Mouse (Mus musculus): ENCODE measurements around the gene Dohh. TPM values are rescaled to one million over a fixed set of nuclear protein-coding genes. Genes with fewer than 3 reads are reported as not detected.

Gene Dohh
- total and polyA plus RNA-seq, 2 experiments from 2014 or later: 95.8 to 132 TPM

DNA sequence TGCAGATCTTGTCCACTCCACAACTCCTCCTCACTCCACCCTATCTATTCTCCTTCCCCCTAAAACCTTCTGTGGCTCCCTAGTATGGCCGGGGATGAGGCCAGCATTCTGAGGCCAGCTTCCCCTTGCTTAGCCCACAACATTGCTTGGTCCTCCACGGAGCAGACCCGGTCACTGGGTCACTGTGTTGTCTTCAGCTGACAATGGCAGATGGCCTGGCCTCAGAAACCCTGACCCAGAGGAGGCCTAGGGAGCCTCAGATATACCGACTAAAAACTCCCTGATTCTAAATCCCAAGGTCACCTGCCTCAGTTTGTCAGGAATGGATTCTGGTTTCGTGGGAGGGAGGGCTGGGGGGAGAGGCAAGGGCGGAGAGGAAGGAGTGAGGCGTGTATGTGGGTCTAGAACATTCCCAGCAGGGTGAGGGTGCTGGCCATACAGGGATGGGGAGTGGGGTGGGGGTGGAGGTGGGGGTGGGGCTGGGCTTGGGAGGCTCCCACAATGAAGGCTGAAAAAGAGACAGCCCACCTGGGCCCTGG, 18.1 kb downstream of the Dohh start:
- Histone ChIP-seq H3K4me3 (ENCODE audit: low read depth, low read length) (no peak overlapping the region), H3K9me3 (ENCODE audit: low read length) (no peaks in the 10 kb centered on the region), H3K4me2 (ENCODE audit: low read depth, low read length, poor library complexity, severe bottlenecking) (no peak overlapping the region), H3K27ac (ENCODE audit: low read depth, low read length) (peak overlapping the region; percentile 47; the same call in 1 of the 2 replicates), H3K4me1 (ENCODE audit: insufficient read depth, low read length) (no peaks in the 10 kb centered on the region), H3K9ac (replicated peaks; ENCODE audit: low read length, poor library complexity, severe bottlenecking) (no peak overlapping the region), H3K27me3 (ENCODE audit: insufficient read depth, low read length) (no peaks in the 10 kb centered on the region), H3K36me3 (ENCODE audit: insufficient read depth, low read length) (peaks cover 54% of the 10 kb centered on the region)
- ATAC-seq (ENCODE audit: low FRiP score) (no peak), DNase-seq (ENCODE audit: low spot score) (no peak)
- no peak for TF ChIP-seq CTCF (IDR thresholded peaks at IDR 0.05)
- WGBS: 21% methylated on average over 6 of the region's 7 CpGs

DNA sequence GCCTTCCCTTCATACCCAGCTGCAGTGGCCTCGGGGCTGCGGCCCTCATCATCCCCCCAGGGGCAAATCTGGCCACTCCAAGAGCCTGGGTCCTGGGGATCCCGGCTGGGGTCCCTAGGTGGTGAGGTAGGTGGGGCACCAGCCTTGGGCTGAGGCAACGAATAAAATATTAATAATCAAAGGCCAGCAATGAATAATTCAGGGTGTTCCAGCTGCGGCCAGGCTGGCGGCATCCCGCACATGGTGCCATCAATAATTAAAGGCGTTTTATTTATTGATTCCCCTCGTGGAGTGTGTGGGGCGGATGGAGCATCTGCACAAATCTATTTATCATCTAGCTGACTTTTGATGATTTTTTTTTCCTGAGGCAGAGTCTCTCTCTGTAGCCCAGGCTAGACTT, 19.3 kb downstream of the Dohh start:
- Histone ChIP-seq H3K4me1 (ENCODE audit: insufficient read depth, low read length) (no peaks in the 10 kb centered on the region), H3K36me3 (ENCODE audit: insufficient read depth, low read length) (peaks cover 61% of the 10 kb centered on the region), H3K4me2 (ENCODE audit: low read depth, low read length, poor library complexity, severe bottlenecking) (no peak overlapping the region), H3K27ac (ENCODE audit: low read depth, low read length) (0 out of 2 replicates have a peak overlapping the region, but pooled peaks have one; percentile 26), H3K9me3 (ENCODE audit: low read length) (no peaks in the 10 kb centered on the region), H3K9ac (replicated peaks; ENCODE audit: low read length, poor library complexity, severe bottlenecking) (no peak overlapping the region), H3K27me3 (ENCODE audit: insufficient read depth, low read length) (0 out of 2 replicates have a peak, but pooled peaks cover 4% of the 10 kb centered on the region), H3K4me3 (ENCODE audit: low read depth, low read length) (no peak overlapping the region)
- TF ChIP-seq CTCF (IDR thresholded peaks at IDR 0.05): no peak
- 36% methylated on average over 10 of the region's 10 CpGs for WGBS
- DNase-seq (ENCODE audit: low spot score): no peak
- ATAC-seq (ENCODE audit: low FRiP score): no peak

DNA sequence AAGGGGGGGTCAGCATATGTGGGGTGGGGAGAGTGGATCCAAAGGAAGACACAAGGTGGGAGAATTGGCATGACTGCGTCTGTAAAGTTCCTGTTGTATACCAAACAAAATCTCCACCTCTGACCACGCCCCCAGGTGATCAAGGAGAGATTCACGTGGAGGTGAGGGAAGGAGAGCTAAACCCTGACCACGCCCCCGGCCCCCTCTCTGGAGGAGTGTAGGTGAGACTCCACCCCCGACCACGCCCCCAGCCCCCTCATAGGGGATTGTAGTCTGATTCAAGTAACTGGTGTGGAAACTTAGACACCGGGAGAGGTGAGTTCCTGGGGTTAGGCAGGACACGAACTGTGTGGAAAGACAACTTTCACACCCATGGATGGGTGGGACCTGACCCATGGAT, 19.9 kb downstream of the Dohh start:
- no peak for DNase-seq (ENCODE audit: low spot score)
- no peaks in the 10 kb centered on the region for H3K9me3 ChIP-seq (ENCODE audit: low read length)
- H3K36me3 ChIP-seq (ENCODE audit: insufficient read depth, low read length): peaks cover 63% of the 10 kb centered on the region
- 0 out of 2 replicates have a peak, but pooled peaks cover 4% of the 10 kb centered on the region for H3K27me3 ChIP-seq (ENCODE audit: insufficient read depth, low read length)
- H3K4me1 ChIP-seq (ENCODE audit: insufficient read depth, low read length): no peaks in the 10 kb centered on the region
- H3K4me3 ChIP-seq (ENCODE audit: low read depth, low read length): no peak overlapping the region
- no peak overlapping the region for H3K27ac ChIP-seq (ENCODE audit: low read depth, low read length)
- H3K4me2 ChIP-seq (ENCODE audit: low read depth, low read length, poor library complexity, severe bottlenecking): no peak overlapping the region
- whole genome bisulfite sequencing: 28% methylated on average over 9 of the region's 9 CpGs
- no peak overlapping the region for H3K9ac ChIP-seq (replicated peaks; ENCODE audit: low read length, poor library complexity, severe bottlenecking)
- no peak for ATAC-seq (ENCODE audit: low FRiP score)
- TF ChIP-seq CTCF (IDR thresholded peaks at IDR 0.05): no peak

DNA sequence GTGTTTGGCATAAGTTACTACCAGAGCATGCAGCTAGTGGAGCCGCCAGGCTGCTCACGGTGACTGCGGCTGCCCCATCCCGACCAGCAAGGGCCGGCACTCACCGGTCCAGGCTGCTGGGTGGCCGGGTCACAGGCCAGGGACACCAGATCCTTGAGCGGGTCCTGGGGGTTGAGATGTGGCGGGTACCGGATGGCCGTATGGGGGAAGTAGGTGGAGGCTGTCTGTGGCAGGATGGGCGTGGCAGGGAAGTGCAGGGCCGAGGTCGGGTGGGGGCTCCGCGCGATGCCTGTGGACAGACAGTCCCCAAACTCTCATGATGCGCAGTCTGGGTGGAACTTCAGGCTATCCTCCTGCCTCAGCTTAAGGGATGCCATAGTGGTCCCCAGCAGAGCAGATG, 20.5 kb downstream of the Dohh start:
- TF ChIP-seq CTCF (IDR thresholded peaks at IDR 0.05): no peak
- Histone ChIP-seq H3K9ac (replicated peaks; ENCODE audit: low read length, poor library complexity, severe bottlenecking) (no peak overlapping the region), H3K36me3 (ENCODE audit: insufficient read depth, low read length) (peaks cover 57% of the 10 kb centered on the region), H3K4me3 (ENCODE audit: low read depth, low read length) (no peak overlapping the region), H3K4me2 (ENCODE audit: low read depth, low read length, poor library complexity, severe bottlenecking) (no peak overlapping the region), H3K9me3 (ENCODE audit: low read length) (no peaks in the 10 kb centered on the region), H3K27ac (ENCODE audit: low read depth, low read length) (no peak overlapping the region), H3K4me1 (ENCODE audit: insufficient read depth, low read length) (no peaks in the 10 kb centered on the region), H3K27me3 (ENCODE audit: insufficient read depth, low read length) (0 out of 2 replicates have a peak, but pooled peaks cover 4% of the 10 kb centered on the region)
- 69% methylated on average over 18 of the region's 18 CpGs for WGBS
- DNase-seq (ENCODE audit: low spot score): no peak
- no peak for ATAC-seq (ENCODE audit: low FRiP score)

DNA sequence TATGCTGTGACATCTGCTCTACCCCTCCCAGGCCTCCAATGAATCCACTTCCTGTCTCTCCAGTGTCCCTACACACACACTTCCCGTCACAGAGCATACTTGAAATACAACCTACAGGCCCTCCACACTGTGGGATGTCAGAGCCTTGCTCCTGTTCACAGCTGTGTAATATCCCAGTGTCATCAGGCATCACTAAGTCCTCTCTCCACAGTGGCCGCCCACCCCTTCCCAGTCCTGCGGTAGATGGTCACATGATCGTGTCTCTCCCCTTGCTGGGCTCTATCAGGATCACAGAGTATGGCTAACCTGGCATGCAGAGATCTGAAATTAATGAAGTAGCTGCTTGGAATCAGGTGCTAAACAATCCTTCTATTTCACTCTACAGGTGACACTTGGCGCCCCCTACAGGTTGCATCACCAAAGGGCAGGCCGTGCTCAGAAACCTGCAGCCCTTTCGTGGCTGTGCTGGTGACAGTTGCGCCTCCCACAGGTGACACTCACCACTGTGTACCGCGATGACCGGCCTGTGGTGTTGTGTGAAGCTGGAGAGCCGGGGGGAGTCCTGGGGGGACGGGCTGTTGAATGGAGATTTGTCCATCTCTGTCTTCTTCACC, 21.5 kb downstream of the Dohh start:
- 47% methylated on average over 13 of the region's 13 CpGs for WGBS
- peak; percentile 56 for DNase-seq (ENCODE audit: low spot score)
- 0 out of 2 replicates have a peak, but pooled peaks cover 4% of the 10 kb centered on the region for H3K27me3 ChIP-seq (ENCODE audit: insufficient read depth, low read length)
- no peaks in the 10 kb centered on the region for H3K9me3 ChIP-seq (ENCODE audit: low read length)
- H3K9ac ChIP-seq (replicated peaks; ENCODE audit: low read length, poor library complexity, severe bottlenecking): no peak overlapping the region
- no peak for ATAC-seq (ENCODE audit: low FRiP score)
- no peak overlapping the region for H3K4me3 ChIP-seq (ENCODE audit: low read depth, low read length)
- no peak overlapping the region for H3K27ac ChIP-seq (ENCODE audit: low read depth, low read length)
- H3K4me1 ChIP-seq (ENCODE audit: insufficient read depth, low read length): no peaks in the 10 kb centered on the region
- H3K4me2 ChIP-seq (ENCODE audit: low read depth, low read length, poor library complexity, severe bottlenecking): no peak overlapping the region
- H3K36me3 ChIP-seq (ENCODE audit: insufficient read depth, low read length): peaks cover 47% of the 10 kb centered on the region
- peak; percentile 75 for TF ChIP-seq CTCF (IDR thresholded peaks at IDR 0.05)

Data from midbrain, postnatal 0 days (tissue).